Mouse (Mus musculus): ENCODE results near the gene Myo1e. TPM values are rescaled to one million over a fixed set of nuclear protein-coding genes. Genes with fewer than 3 reads are reported as not detected.

The Myo1e gene
- polyA plus RNA-seq, 1 experiment, result 27.3 TPM

GRCm38 (mm10) chr9:70197992-70198391 lies 9.2 kb upstream of the Myo1e start:
- Histone ChIP-seq H3K4me3 (ENCODE audit: insufficient read depth, poor library complexity, severe bottlenecking) (no peak overlapping the region), H3ac (ENCODE audit: control insufficient read depth, insufficient read length, low read depth) (no peak overlapping the region), H3K36me3 (ENCODE audit: control insufficient read depth, insufficient read depth) (no peaks in the 10 kb centered on the region), H3K79me3 (ENCODE audit: low read depth) (no peaks in the 10 kb centered on the region), H3K79me2 (ENCODE audit: control insufficient read depth, insufficient read depth) (no peaks in the 10 kb centered on the region), H3K27me3 (ENCODE audit: control insufficient read depth, insufficient read depth, insufficient read length) (no peaks in the 10 kb centered on the region)
- no peak for TF ChIP-seq USF1 (IDR thresholded peaks at IDR 0.05; ENCODE audit: low read depth)
- TF ChIP-seq MYOD1 (IDR thresholded peaks at IDR 0.05; ENCODE audit: control insufficient read depth, insufficient read length, low read depth), result no peak
- TF ChIP-seq MAX (IDR thresholded peaks at IDR 0.05), result no peak
- no peak for TF ChIP-seq CTCF (IDR thresholded peaks at IDR 0.05; ENCODE audit: control insufficient read depth, insufficient read depth, insufficient read length)
- no peak for TF ChIP-seq CEBPB (IDR thresholded peaks at IDR 0.05; ENCODE audit: low read depth)
- no peak for TF ChIP-seq FOSL1 (IDR thresholded peaks at IDR 0.05; ENCODE audit: insufficient read depth, low read length, poor library complexity, severe bottlenecking)
- TF ChIP-seq MYOG (IDR thresholded peaks at IDR 0.05; ENCODE audit: control insufficient read depth, extremely low read depth, insufficient read length), result no peak

- Histone ChIP-seq H3K4me3 (ENCODE audit: insufficient read depth, poor library complexity, severe bottlenecking) (no peak overlapping the region), H3K27me3 (ENCODE audit: control insufficient read depth, insufficient read depth, insufficient read length) (no peaks in the 10 kb centered on the region)
- TF ChIP-seq MYOD1 (IDR thresholded peaks at IDR 0.05; ENCODE audit: control insufficient read depth, insufficient read length, low read depth) (no peak), CTCF (IDR thresholded peaks at IDR 0.05; ENCODE audit: control insufficient read depth, insufficient read depth, insufficient read length) (peak; percentile 45)
Observed at GRCm38 (mm10) chr9:70202753-70203152, 4.4 kb upstream of the Myo1e start.

GRCm38 (mm10) chr9:70203267-70204076 lies 3.7 kb upstream of the Myo1e start:
- H3K27me3 ChIP-seq (ENCODE audit: control insufficient read depth, insufficient read depth, insufficient read length), result no peaks in the 10 kb centered on the region
- TF ChIP-seq FOSL1 (IDR thresholded peaks at IDR 0.05; ENCODE audit: insufficient read depth, low read length, poor library complexity, severe bottlenecking) (no peak), MAX (IDR thresholded peaks at IDR 0.05) (no peak), USF1 (IDR thresholded peaks at IDR 0.05; ENCODE audit: low read depth) (peak; percentile 42)
- peaks cover 10% of the 10 kb centered on the region for H3K79me3 ChIP-seq (ENCODE audit: low read depth)
- no peak overlapping the region for H3ac ChIP-seq (ENCODE audit: control insufficient read depth, insufficient read length, low read depth)
- no peak overlapping the region for H3K4me3 ChIP-seq (ENCODE audit: insufficient read depth, poor library complexity, severe bottlenecking)
- no peaks in the 10 kb centered on the region for H3K36me3 ChIP-seq (ENCODE audit: control insufficient read depth, insufficient read depth)
- H3K79me2 ChIP-seq (ENCODE audit: control insufficient read depth, insufficient read depth), result peaks cover 14% of the 10 kb centered on the region

More at GRCm38 (mm10) chr9:70202753-70203152, 4.4 kb upstream of the Myo1e start:
- Histone ChIP-seq H3ac (ENCODE audit: control insufficient read depth, insufficient read length, low read depth) (no peak overlapping the region), H3K79me2 (ENCODE audit: control insufficient read depth, insufficient read depth) (peaks cover 6% of the 10 kb centered on the region), H3K79me3 (ENCODE audit: low read depth) (peaks cover 5% of the 10 kb centered on the region), H3K36me3 (ENCODE audit: control insufficient read depth, insufficient read depth) (no peaks in the 10 kb centered on the region)

GRCm38 (mm10) chr9:70207981-70208521 lies 901 bp downstream of the Myo1e start:
- Histone ChIP-seq H3K79me2 (ENCODE audit: control insufficient read depth, insufficient read depth) (peaks cover 59% of the 10 kb centered on the region), H3K4me3 (ENCODE audit: insufficient read depth, poor library complexity, severe bottlenecking) (peak overlapping the region; percentile 69), H3ac (ENCODE audit: control insufficient read depth, insufficient read length, low read depth) (peak overlapping the region; percentile 94), H3K27me3 (ENCODE audit: control insufficient read depth, insufficient read depth, insufficient read length) (no peaks in the 10 kb centered on the region), H3K36me3 (ENCODE audit: control insufficient read depth, insufficient read depth) (no peaks in the 10 kb centered on the region), H3K79me3 (ENCODE audit: low read depth) (peaks cover 39% of the 10 kb centered on the region)
- TF ChIP-seq MYOD1 (IDR thresholded peaks at IDR 0.05; ENCODE audit: control insufficient read depth, insufficient read length, low read depth) (no peak), USF1 (IDR thresholded peaks at IDR 0.05; ENCODE audit: low read depth) (no peak), MAX (IDR thresholded peaks at IDR 0.05) (no peak), CEBPB (IDR thresholded peaks at IDR 0.05; ENCODE audit: low read depth) (no peak), FOSL1 (IDR thresholded peaks at IDR 0.05; ENCODE audit: insufficient read depth, low read length, poor library complexity, severe bottlenecking) (no peak), MYOG (IDR thresholded peaks at IDR 0.05; ENCODE audit: control insufficient read depth, extremely low read depth, insufficient read length) (no peak)

GRCm38 (mm10) chr9:70208751-70209150 lies 1.6 kb downstream of the Myo1e start:
- TF ChIP-seq CEBPB (IDR thresholded peaks at IDR 0.05; ENCODE audit: low read depth), result no peak
- peak; percentile 14 for TF ChIP-seq MAX (IDR thresholded peaks at IDR 0.05)
- TF ChIP-seq CTCF (IDR thresholded peaks at IDR 0.05; ENCODE audit: control insufficient read depth, insufficient read depth, insufficient read length), result no peak
- no peak for TF ChIP-seq MYOG (IDR thresholded peaks at IDR 0.05; ENCODE audit: control insufficient read depth, extremely low read depth, insufficient read length)
- no peak for TF ChIP-seq USF1 (IDR thresholded peaks at IDR 0.05; ENCODE audit: low read depth)
- peak overlapping the region; percentile 69 for H3K4me3 ChIP-seq (ENCODE audit: insufficient read depth, poor library complexity, severe bottlenecking)
- peak overlapping the region; percentile 36 for H3ac ChIP-seq (ENCODE audit: control insufficient read depth, insufficient read length, low read depth)
- H3K79me2 ChIP-seq (ENCODE audit: control insufficient read depth, insufficient read depth), result peaks cover 66% of the 10 kb centered on the region
- peaks cover 46% of the 10 kb centered on the region for H3K79me3 ChIP-seq (ENCODE audit: low read depth)
- H3K36me3 ChIP-seq (ENCODE audit: control insufficient read depth, insufficient read depth), result peaks cover 2% of the 10 kb centered on the region
- H3K27me3 ChIP-seq (ENCODE audit: control insufficient read depth, insufficient read depth, insufficient read length), result no peaks in the 10 kb centered on the region

Data from C2C12 (cell line).